Mouse (Mus musculus): ENCODE results near the gene Pinlyp. TPM values are rescaled to one million over a fixed set of nuclear protein-coding genes. Genes with fewer than 3 reads are reported as not detected.
A peak's percentile ranks its signal among the peaks of the same experiment; 100 is the strongest.

Pinlyp gene
- polyA plus RNA-seq, 1 experiment from 2014 or later: not detected

- no peak for TF ChIP-seq CTCF (IDR thresholded peaks at IDR 0.05; ENCODE audit: low read depth)
- Histone ChIP-seq H3K4me3 (ENCODE audit: low read depth, low read length) (no peak overlapping the region), H3K27me3 (ENCODE audit: insufficient read depth, low read length) (peaks cover 24% of the 10 kb centered on the region), H3K27ac (ENCODE audit: low read depth) (no peak overlapping the region), H3K9ac (no peak overlapping the region), H3K9me3 (ENCODE audit: low read depth, low read length) (no peaks in the 10 kb centered on the region; the same call in 1 of the 2 replicates), H3K4me2 (no peak overlapping the region), H3K4me1 (ENCODE audit: insufficient read depth) (peaks cover 4% of the 10 kb centered on the region; the same call in 1 of the 2 replicates), H3K36me3 (ENCODE audit: insufficient read depth) (no peaks in the 10 kb centered on the region)
- WGBS: 54% methylated on average over 13 of the region's 13 CpGs
- ATAC-seq (ENCODE audit: insufficient read depth) (no peak), DNase-seq (peak; percentile 67)
These were observed 42.4 kb upstream of the Pinlyp start for GRCm38 (mm10) chr7:24588336-24588735.

- Histone ChIP-seq H3K4me1 (ENCODE audit: insufficient read depth) (peaks cover 4% of the 10 kb centered on the region; the same call in 1 of the 2 replicates), H3K27ac (ENCODE audit: low read depth) (peak within 1 kb of the TSS; percentile 36; the same call in 1 of the 2 replicates), H3K4me3 (ENCODE audit: low read depth, low read length) (peak within 1 kb of the TSS; percentile 47), H3K9ac (peak within 1 kb of the TSS; percentile 60), H3K27me3 (ENCODE audit: insufficient read depth, low read length) (peaks cover 24% of the 10 kb centered on the region), H3K4me2 (peak within 1 kb of the TSS; percentile 82), H3K9me3 (ENCODE audit: low read depth, low read length) (no peaks in the 10 kb centered on the region; the same call in 1 of the 2 replicates), H3K36me3 (ENCODE audit: insufficient read depth) (no peaks in the 10 kb centered on the region)
- 7% methylated on average over 30 of the region's 30 CpGs for WGBS
- peak; percentile 85 for DNase-seq
- peak; percentile 50 for ATAC-seq (ENCODE audit: insufficient read depth)
- no peak for TF ChIP-seq CTCF (IDR thresholded peaks at IDR 0.05; ENCODE audit: low read depth)
These were observed 41.6 kb upstream of the Pinlyp start, which contains the start of the genes Ethe1 and Zfp575 for GRCm38 (mm10) chr7:24587330-24588105. TSS of gene Ethe1 (plus strand) at chr7:24587543. TSS of gene Zfp575 (minus strand) at chr7:24587641.

- Histone ChIP-seq H3K4me3 (ENCODE audit: low read depth, low read length) (peak overlapping the region; percentile 47), H3K9ac (peak overlapping the region; percentile 60), H3K9me3 (ENCODE audit: low read depth, low read length) (no peaks in the 10 kb centered on the region; the same call in 1 of the 2 replicates), H3K36me3 (ENCODE audit: insufficient read depth) (no peaks in the 10 kb centered on the region), H3K4me2 (peak overlapping the region; percentile 82), H3K27ac (ENCODE audit: low read depth) (no peak overlapping the region), H3K4me1 (ENCODE audit: insufficient read depth) (peaks cover 4% of the 10 kb centered on the region; the same call in 1 of the 2 replicates), H3K27me3 (ENCODE audit: insufficient read depth, low read length) (peaks cover 24% of the 10 kb centered on the region)
- ATAC-seq (ENCODE audit: insufficient read depth) (peak; percentile 83), DNase-seq (peak; percentile 71)
- WGBS: 9% methylated on average over 8 of the region's 8 CpGs
- TF ChIP-seq CTCF (IDR thresholded peaks at IDR 0.05; ENCODE audit: low read depth): no peak
These were observed 40.9 kb upstream of the Pinlyp start for GRCm38 (mm10) chr7:24586828-24587227.

GRCm38 (mm10) chr7:24585995-24586394 lies 40.1 kb upstream of the Pinlyp start:
- DNase-seq (no peak), ATAC-seq (ENCODE audit: insufficient read depth) (no peak)
- no peaks in the 10 kb centered on the region; the same call in 1 of the 2 replicates for H3K9me3 ChIP-seq (ENCODE audit: low read depth, low read length)

GRCm38 (mm10) chr7:24584876-24585275 lies 39.0 kb upstream of the Pinlyp start:
- TF ChIP-seq CTCF (IDR thresholded peaks at IDR 0.05; ENCODE audit: low read depth): no peak
- H3K4me2 ChIP-seq: no peak overlapping the region
- peaks cover 4% of the 10 kb centered on the region; the same call in 1 of the 2 replicates for H3K4me1 ChIP-seq (ENCODE audit: insufficient read depth)
- no peak overlapping the region for H3K9ac ChIP-seq
- DNase-seq (no peak), ATAC-seq (ENCODE audit: insufficient read depth) (no peak)
- H3K27ac ChIP-seq (ENCODE audit: low read depth): no peak overlapping the region
- H3K36me3 ChIP-seq (ENCODE audit: insufficient read depth): no peaks in the 10 kb centered on the region
- H3K4me3 ChIP-seq (ENCODE audit: low read depth, low read length): no peak overlapping the region
- H3K9me3 ChIP-seq (ENCODE audit: low read depth, low read length): no peaks in the 10 kb centered on the region; the same call in 1 of the 2 replicates
- peaks cover 24% of the 10 kb centered on the region for H3K27me3 ChIP-seq (ENCODE audit: insufficient read depth, low read length)
- WGBS: 85% methylated on average over 6 of the region's 6 CpGs

More at GRCm38 (mm10) chr7:24585995-24586394, 40.1 kb upstream of the Pinlyp start:
- Histone ChIP-seq H3K4me3 (ENCODE audit: low read depth, low read length) (no peak overlapping the region), H3K27me3 (ENCODE audit: insufficient read depth, low read length) (peaks cover 24% of the 10 kb centered on the region), H3K4me2 (no peak overlapping the region), H3K4me1 (ENCODE audit: insufficient read depth) (peaks cover 4% of the 10 kb centered on the region; the same call in 1 of the 2 replicates), H3K36me3 (ENCODE audit: insufficient read depth) (no peaks in the 10 kb centered on the region), H3K27ac (ENCODE audit: low read depth) (no peak overlapping the region), H3K9ac (no peak overlapping the region)
- TF ChIP-seq CTCF (IDR thresholded peaks at IDR 0.05; ENCODE audit: low read depth): no peak
- WGBS: 36% methylated on average over 16 of the region's 16 CpGs

- H3K9ac ChIP-seq: no peak overlapping the region
These were observed 31.9 kb upstream of the Pinlyp start for GRCm38 (mm10) chr7:24577811-24578210.

GRCm38 (mm10) chr7:24574224-24574796 lies 28.4 kb upstream of the Pinlyp start:
- Histone ChIP-seq H3K4me3 (ENCODE audit: low read depth, low read length) (no peak overlapping the region), H3K27me3 (ENCODE audit: insufficient read depth, low read length) (no peaks in the 10 kb centered on the region), H3K4me2 (no peak overlapping the region), H3K9me3 (ENCODE audit: low read depth, low read length) (no peaks in the 10 kb centered on the region), H3K4me1 (ENCODE audit: insufficient read depth) (no peaks in the 10 kb centered on the region), H3K9ac (no peak overlapping the region), H3K36me3 (ENCODE audit: insufficient read depth) (peaks cover 43% of the 10 kb centered on the region), H3K27ac (ENCODE audit: low read depth) (no peak overlapping the region)
- ATAC-seq (ENCODE audit: insufficient read depth) (peak; percentile 32; the same call in 1 of the 2 replicates), DNase-seq (no peak)
- 52% methylated on average over 12 of the region's 12 CpGs for WGBS
- TF ChIP-seq CTCF (IDR thresholded peaks at IDR 0.05; ENCODE audit: low read depth): no peak

More at GRCm38 (mm10) chr7:24577811-24578210, 31.9 kb upstream of the Pinlyp start:
- peaks cover 10% of the 10 kb centered on the region for H3K36me3 ChIP-seq (ENCODE audit: insufficient read depth)
- H3K27me3 ChIP-seq (ENCODE audit: insufficient read depth, low read length): no peaks in the 10 kb centered on the region
- DNase-seq (no peak), ATAC-seq (ENCODE audit: insufficient read depth) (no peak)
- H3K9me3 ChIP-seq (ENCODE audit: low read depth, low read length): no peaks in the 10 kb centered on the region
- H3K4me1 ChIP-seq (ENCODE audit: insufficient read depth): no peaks in the 10 kb centered on the region
- H3K27ac ChIP-seq (ENCODE audit: low read depth): no peak overlapping the region
- no peak overlapping the region for H3K4me3 ChIP-seq (ENCODE audit: low read depth, low read length)
- no peak for TF ChIP-seq CTCF (IDR thresholded peaks at IDR 0.05; ENCODE audit: low read depth)
- 88% methylated on average over 10 of the region's 10 CpGs for WGBS
- H3K4me2 ChIP-seq: no peak overlapping the region

All from lung, embryonic 14.5 days (tissue).